Mouse (Mus musculus) ES-E14 (cell line): ENCODE results near the gene Btaf1. TPM values are rescaled to one million over a fixed set of nuclear protein-coding genes. Genes with fewer than 3 reads are reported as not detected.

Experiments
- DNase-seq: peaks from one replicate; pipeline ENCODE4 v3.0.0-alpha.2; 2013; ENCODE audit warnings: low read depth, low spot score
- H3K27ac ChIP-seq: 2 replicates; pipeline ENCODE4 v1.5.1; 2012; ENCODE audit warnings: low read depth, mild to moderate bottlenecking, low read length, moderate library complexity, mixed read lengths; ENCODE audit not compliant: poor library complexity, insufficient read depth, severe bottlenecking
- H3K36me3 ChIP-seq: 2 replicates; pipeline ENCODE4 v1.6.1; 2012; ENCODE audit warnings: mild to moderate bottlenecking, low read length, moderate library complexity, mixed read lengths; ENCODE audit not compliant: control insufficient read depth, poor library complexity, insufficient read depth, severe bottlenecking
- H3K4me1 ChIP-seq, 2 experiments: fragments of 150-350 bp in 1 of 2; sonication (generic) in 1 of 2; 2 replicates each; pipeline ENCODE4 v1.6.1; 2012; ENCODE audit warnings: low read length in 2 of 2, mild to moderate bottlenecking in 1 of 2, mixed read lengths in 1 of 2; ENCODE audit not compliant: control insufficient read depth in 2 of 2, insufficient read depth in 2 of 2, poor library complexity in 1 of 2
- H3K4me3 ChIP-seq, 2 experiments: fragments of 150-350 bp in 1 of 2; sonication (generic) in 1 of 2; 2 replicates each; pipeline ENCODE4 v1.5.1; 2012; ENCODE audit warnings: low read length in 2 of 2, low read depth in 1 of 2, mild to moderate bottlenecking in 1 of 2, mixed read lengths in 1 of 2; ENCODE audit not compliant: insufficient read depth in 1 of 2, poor library complexity in 1 of 2, severe bottlenecking in 1 of 2
- H3K9ac ChIP-seq: 2 replicates; pipeline ENCODE4 v1.6.1; 2012; ENCODE audit warnings: low read depth, mild to moderate bottlenecking, low read length, mixed read lengths; ENCODE audit not compliant: poor library complexity, insufficient read depth, severe bottlenecking
- H3K9me3 ChIP-seq: fragments of 150-350 bp; sonication (generic); 2 replicates; pipeline ENCODE4 v1.6.1; 2012; ENCODE audit warnings: low read depth, mild to moderate bottlenecking, low read length; ENCODE audit not compliant: control insufficient read depth, insufficient read depth
- CHD2 ChIP-seq: IDR thresholded peaks from 2 replicates; pipeline ENCODE4 v1.6.1; 2014; ENCODE audit warnings: mild to moderate bottlenecking, low read depth, low read length, inconsistent platforms
- HCFC1 ChIP-seq: IDR thresholded peaks from 2 replicates; pipeline ENCODE4 v1.6.1; 2012; ENCODE audit warnings: low read length, inconsistent platforms, borderline replicate concordance; ENCODE audit not compliant: insufficient read depth
- MAFK ChIP-seq: IDR thresholded peaks from 2 replicates; pipeline ENCODE4 v1.6.1; 2014; ENCODE audit warnings: mild to moderate bottlenecking, low read depth, low read length, inconsistent platforms; ENCODE audit not compliant: insufficient read depth
- ZC3H11A ChIP-seq: IDR thresholded peaks from 2 replicates; pipeline ENCODE4 v1.6.1; 2012; ENCODE audit warnings: low read depth, mild to moderate bottlenecking, inconsistent platforms, low read length, borderline replicate concordance
- ZNF384 ChIP-seq: IDR thresholded peaks from 2 replicates; pipeline ENCODE4 v1.6.1; 2012; ENCODE audit warnings: low read depth, low read length, inconsistent platforms
- in situ Hi-C, 2 experiments: fragments of 600-800 bp; cut with MboI; formaldehyde crosslinking; loops; one replicate each; pipeline ENCODE4 v1.15.1; 2025; ENCODE audit warnings: low sequenced_read_pairs in 2 of 2, inconsistent platforms in 1 of 2; ENCODE audit not compliant: unreplicated experiment in 2 of 2
- total RNA-seq: library from RNA; depleted of rRNA; stranded (reverse); fragments of 300-350 nt; gene quantifications from 2 replicates; pipeline ENCODE4 v1.2.3, GENCODE M21; 2012

Gene Btaf1
- total RNA-seq, 1 experiment: 41.0 TPM

DNA sequence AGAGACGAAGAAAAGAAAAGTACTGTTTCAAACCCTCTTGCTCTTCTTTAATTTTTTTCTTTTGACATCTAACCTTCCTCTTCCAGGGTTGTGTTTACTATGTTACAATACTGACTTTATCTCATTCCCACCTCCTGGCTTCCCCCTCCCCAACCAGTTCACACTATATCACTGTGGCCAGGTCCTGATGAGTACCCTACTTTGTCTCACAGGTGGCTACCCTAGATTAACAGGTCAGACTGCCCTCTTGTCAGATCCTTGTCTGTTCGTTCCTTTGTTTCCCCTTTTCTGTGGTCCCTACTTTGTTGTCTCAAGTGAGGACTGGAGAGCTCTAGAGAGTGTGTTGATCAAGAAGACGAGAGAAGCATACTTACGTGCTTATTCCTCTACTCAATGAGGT, 10.4 kb downstream of the Btaf1 start:
- Histone ChIP-seq H3K9ac (no peak overlapping the region), H3K27ac (no peak overlapping the region), H3K4me3 (no peak overlapping the region), H3K4me1 (no peaks in the 10 kb centered on the region), H3K9me3 (no peaks in the 10 kb centered on the region), H3K36me3 (no peaks in the 10 kb centered on the region)
- in situ Hi-C loops: no loop called here
- TF ChIP-seq CHD2 (no peak), MAFK (no peak), HCFC1 (no peak), ZC3H11A (no peak), ZNF384 (no peak)
- DNase-seq: no peak

DNA sequence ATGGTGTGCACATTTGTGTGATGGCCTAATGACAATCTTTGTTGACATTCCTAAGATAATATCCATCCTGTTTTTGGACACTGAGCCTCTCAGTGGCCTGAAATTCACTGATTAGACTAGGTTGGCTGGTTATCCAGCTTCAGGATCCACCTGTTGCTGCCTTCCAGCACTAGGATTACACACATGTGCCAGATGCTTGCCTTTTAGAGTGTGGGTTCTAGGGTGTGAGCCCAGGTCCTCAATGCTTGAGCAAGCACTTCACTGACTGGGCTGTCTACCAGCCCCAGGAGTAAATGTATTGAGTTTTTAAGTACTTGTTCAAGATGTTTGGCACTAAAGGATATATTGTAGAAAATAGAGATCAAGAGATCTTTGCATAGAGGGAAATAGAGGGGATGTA, 12.1 kb downstream of the Btaf1 start:
- DNase-seq: no peak
- no peak for TF ChIP-seq CHD2
- TF ChIP-seq ZC3H11A: no peak
- no peak for TF ChIP-seq ZNF384
- TF ChIP-seq MAFK: no peak
- TF ChIP-seq HCFC1: no peak
- Histone ChIP-seq H3K4me3 (no peak overlapping the region), H3K9me3 (no peaks in the 10 kb centered on the region), H3K27ac (no peak overlapping the region), H3K4me1 (no peaks in the 10 kb centered on the region), H3K9ac (no peak overlapping the region), H3K36me3 (no peaks in the 10 kb centered on the region)
- in situ Hi-C loops: no loop called here

GRCm38 (mm10) chr19:36940064-36940463, 14.2 kb downstream of the Btaf1 start:
- H3K9ac ChIP-seq: no peak overlapping the region
- DNase-seq: no peak
- in situ Hi-C loops: no loop called here

GRCm38 (mm10) chr19:36953637-36954206, 27.8 kb downstream of the Btaf1 start:
- Histone ChIP-seq H3K4me1 (peaks cover 0 to 1% of the 10 kb centered on the region in 2 experiments; a peak in 1 of 4 replicates), H3K36me3 (no peaks in the 10 kb centered on the region; the same call in none of the 2 replicates), H3K9me3 (no peaks in the 10 kb centered on the region), H3K27ac (no peak overlapping the region), H3K4me3 (no peak overlapping the region), H3K9ac (no peak overlapping the region)
- TF ChIP-seq CHD2: no peak
- TF ChIP-seq ZC3H11A: no peak
- no peak for TF ChIP-seq ZNF384
- no peak for TF ChIP-seq MAFK
- TF ChIP-seq HCFC1: no peak
- in situ Hi-C loops: no loop called here
- DNase-seq: no peak

More at GRCm38 (mm10) chr19:36940064-36940463, 14.2 kb downstream of the Btaf1 start:
- H3K9me3 ChIP-seq: no peaks in the 10 kb centered on the region
- no peak overlapping the region for H3K27ac ChIP-seq
- H3K36me3 ChIP-seq: no peaks in the 10 kb centered on the region
- TF ChIP-seq HCFC1 (no peak), ZC3H11A (no peak), CHD2 (no peak), MAFK (no peak), ZNF384 (no peak)
- no peaks in the 10 kb centered on the region; a peak in 1 of 4 replicates for H3K4me1 ChIP-seq
- no peak overlapping the region for H3K4me3 ChIP-seq

- Histone ChIP-seq H3K4me1 (peaks cover 0 to 2% of the 10 kb centered on the region in 2 experiments; a peak in 2 of 4 replicates), H3K36me3 (peaks cover 4% of the 10 kb centered on the region), H3K4me3 (no peak overlapping the region), H3K9ac (no peak overlapping the region), H3K27ac (no peak overlapping the region), H3K9me3 (no peaks in the 10 kb centered on the region)
- no peak for DNase-seq
- in situ Hi-C loops: no loop called here
- no peak for TF ChIP-seq HCFC1
- TF ChIP-seq ZNF384: no peak
- no peak for TF ChIP-seq ZC3H11A
- TF ChIP-seq MAFK: no peak
- no peak for TF ChIP-seq CHD2
Measured at GRCm38 (mm10) chr19:36958331-36958730, 32.5 kb downstream of the Btaf1 start.
